Mouse (Mus musculus) right cerebral cortex, postnatal 36 days (tissue): ENCODE results near the gene AA986860.

Source experiments
- DNase-seq, 2 experiments: peaks; one replicate each; pipeline ENCODE4 v3.0.0; 2022; ENCODE audit warnings: low spot score in 2 of 2, mixed read lengths in 1 of 2

AA986860 gene

GRCm38 (mm10) chr1:130734852-130735251, 3.1 kb downstream of the AA986860 start:
- DNase-seq, result no peak

DNA sequence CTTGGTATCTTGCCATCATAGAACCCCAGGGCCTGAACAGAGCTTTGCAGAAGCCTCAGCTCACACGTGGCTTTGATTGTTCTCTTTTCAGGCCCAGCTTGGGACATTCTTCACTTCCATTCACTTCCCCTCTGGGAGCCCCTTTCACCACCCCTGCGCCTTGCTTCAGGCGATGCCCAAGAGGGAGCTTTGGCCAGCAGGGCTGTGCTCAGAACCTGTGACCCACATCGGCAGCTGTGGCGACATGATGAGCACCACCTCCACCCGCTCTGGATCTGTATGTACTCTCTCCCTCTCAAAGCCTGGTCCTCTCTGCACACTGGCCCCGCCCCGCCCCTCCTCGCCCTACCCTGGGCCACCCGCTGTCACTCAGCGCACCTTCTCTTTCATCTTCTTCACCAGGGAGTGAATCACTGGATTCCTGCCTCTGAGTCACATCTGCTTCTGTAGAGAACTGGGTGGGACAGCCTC, 5.7 kb downstream of the AA986860 start:
- no peak for DNase-seq

DNA sequence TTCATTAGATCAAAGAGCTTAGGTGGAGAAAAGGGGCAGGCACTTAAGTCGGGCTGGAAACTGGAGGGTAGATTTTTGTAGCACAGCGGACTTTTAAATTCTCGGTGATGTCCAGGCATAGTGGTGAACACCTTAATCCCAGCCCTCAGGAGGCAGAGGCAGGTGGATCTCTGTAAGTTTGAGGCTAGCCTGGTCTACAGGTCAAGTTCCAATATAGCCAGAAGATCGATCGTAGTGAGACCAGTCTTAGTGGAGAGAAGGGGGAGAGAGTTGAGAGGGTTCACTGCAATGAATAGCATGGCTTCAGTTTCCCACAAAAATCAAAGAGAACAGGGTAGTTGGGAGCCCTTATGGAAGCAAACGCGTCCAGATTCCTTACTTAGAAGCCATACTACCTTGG, 6.1 kb downstream of the AA986860 start:
- DNase-seq, result no peak

GRCm38 (mm10) chr1:130738551-130739106, 6.9 kb downstream of the AA986860 start:
- no peak for DNase-seq

DNA sequence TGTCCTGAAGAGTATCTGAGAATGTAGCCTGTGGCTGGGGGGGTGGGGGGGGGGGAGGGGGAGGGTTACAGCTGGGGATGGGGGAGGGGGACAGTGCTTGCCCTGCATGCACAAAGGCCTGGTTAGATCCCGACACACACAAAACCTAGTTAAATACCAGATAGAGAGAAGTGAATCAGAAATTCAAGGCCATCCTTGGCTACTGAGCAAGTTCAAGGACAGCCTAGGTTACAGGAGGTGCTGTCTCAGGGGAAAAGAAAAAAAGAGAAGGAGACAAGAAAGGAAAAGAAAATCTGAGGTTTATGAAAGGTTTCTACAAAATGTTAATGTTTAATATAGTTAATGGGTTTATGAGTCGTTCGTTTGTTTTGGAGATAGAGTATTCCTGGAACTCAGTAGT, 7.9 kb downstream of the AA986860 start:
- no peak for DNase-seq

DNA sequence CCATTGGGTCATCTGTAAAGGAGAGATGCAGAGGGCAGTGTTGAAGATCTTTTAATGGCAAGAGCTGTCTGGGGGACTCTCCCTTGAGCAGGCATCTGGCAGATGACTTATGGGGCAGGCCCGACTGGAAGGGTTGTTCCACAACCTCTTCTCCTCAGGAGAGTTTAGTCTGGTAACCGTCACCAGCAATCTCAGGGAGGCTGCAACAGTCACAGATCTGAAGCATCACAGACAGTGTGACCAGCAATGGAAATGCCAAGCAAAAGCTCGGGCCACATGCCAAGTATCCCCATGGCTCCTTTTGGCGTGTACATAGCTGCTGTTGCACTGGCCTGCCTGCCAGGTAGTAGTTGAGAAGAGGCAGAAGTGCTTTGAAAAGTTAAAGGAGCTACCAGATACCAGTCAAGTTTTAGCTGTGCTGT, 8.5 kb downstream of the AA986860 start:
- no peak for DNase-seq

DNA sequence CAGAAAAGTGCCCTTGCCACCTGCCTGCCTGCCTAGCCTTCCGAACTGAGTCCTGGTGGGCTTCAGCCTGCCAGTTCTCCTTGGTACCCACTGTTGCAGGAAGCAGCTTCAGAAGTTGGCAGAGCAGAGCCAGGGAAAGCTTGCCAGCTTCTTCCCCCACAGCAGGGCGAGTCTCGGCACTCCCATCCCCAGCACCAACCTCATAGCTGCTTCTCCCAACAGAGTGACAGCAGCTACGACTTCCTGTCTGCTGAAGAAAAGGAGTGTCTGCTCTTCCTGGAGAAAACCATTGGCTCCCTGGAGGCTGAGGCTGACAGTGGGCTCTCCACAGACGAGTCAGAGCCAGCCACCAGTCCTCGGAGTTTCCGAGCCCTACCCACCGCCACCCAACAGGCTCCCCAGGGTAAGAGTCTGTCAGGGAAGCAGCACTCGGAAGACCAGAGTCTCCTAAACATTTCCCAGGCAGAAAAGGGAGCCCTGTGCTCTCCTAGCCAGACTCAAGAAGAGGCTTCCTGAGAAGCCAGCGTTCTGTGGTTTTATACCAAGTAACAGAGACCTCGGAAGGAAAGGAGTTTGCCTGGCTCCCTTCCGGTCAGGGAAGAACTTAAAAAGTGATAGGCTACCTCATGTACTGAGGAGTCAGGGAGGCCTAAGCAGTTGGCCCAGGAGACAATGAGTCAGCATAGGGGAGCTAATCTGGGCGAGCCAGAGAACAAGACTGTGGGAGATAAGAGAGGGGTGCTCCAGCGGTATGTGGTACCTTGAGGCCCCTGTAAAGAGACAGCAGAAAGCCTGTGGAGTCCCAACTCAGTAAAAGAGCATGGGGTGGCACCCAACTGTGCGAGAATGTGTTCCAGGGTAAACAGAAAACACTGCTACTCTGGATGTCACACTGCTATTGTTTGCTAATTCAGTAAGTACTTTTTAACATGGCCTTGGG, 9.3 kb downstream of the AA986860 start:
- DNase-seq, result peak; percentile 54 to 58

DNA sequence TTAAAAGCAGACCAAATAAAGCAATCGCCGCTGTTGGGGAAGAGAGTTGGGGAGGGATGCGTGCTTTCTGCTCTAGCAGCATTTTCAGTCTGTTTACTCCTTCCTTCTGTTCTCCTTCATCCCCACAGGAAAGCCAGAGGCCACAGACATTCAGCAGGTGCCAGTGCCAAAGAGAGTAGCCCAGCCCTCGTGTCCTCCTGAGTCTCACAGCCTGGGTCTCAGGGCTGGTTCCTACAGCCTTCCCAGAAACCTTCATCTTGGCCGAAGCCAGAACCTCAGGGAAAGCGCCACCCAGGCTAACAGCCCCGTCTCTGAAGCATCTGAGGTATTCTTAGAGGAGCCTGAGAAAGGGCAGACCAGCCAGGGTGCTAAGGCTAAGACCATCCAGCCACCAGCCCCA, 10.4 kb downstream of the AA986860 start:
- no peak for DNase-seq

DNA sequence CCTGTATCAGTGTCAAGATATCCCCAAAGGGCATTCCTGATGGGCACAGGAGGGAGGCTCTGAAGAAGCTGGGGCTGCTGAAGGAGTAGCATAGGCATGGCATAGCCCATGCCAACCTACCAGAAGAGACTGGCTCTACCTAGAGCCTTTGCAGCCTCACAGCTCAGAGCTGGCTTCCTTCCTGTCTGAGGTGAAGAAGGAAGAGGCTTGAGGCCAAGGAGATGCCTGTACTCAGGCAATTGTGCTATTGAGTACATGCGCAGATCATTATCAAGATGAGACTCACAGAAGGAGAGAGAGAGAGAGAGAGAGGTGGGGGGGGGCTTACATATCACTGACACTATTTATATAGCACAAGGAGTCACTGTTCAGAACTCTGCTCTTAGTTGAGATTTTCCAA, 12.0 kb downstream of the AA986860 start:
- DNase-seq, result no peak

GRCm38 (mm10) chr1:130744217-130744616, 12.4 kb downstream of the AA986860 start:
- no peak for DNase-seq

GRCm38 (mm10) chr1:130744961-130745360, 13.2 kb downstream of the AA986860 start:
- DNase-seq, result no peak

DNA sequence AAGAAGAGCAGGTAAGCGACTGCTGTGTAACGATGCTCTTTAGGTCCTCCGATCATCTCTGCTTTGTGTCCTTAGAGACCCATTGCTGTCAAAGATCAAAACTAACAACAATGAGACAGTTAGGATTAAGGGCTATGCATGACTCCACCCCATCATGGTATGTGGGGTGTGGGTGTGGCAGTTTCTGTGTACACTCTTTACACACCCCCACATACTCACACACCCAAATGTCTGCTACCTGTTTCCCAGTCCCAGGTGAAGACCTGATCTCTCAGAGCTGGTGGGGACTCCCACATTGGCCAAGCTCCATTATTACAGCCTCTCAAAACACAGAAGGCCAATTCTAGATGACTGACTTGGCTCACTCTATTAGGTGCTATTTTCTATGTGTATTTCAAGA, 13.8 kb downstream of the AA986860 start:
- DNase-seq, result no peak

DNA sequence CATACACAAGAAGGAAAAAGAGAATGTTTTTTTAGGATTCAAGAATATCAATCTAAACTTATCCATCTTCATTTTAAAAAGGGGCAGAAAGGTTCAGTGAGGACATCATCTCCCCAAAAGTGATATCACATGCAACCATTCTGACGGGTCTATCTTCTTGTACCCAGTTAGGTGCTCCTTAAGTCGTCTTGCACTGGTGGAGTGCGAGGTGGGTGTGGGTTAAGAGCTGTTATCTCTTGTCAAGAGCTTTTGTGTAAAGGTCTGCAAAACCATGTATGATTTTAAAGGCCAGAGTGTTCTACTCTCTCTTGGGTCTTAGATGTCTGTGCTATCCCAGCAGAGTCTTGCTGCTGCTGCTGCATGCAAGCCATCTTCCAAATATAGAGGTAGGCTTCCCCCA, 15.0 kb downstream of the AA986860 start:
- DNase-seq, result no peak

DNA sequence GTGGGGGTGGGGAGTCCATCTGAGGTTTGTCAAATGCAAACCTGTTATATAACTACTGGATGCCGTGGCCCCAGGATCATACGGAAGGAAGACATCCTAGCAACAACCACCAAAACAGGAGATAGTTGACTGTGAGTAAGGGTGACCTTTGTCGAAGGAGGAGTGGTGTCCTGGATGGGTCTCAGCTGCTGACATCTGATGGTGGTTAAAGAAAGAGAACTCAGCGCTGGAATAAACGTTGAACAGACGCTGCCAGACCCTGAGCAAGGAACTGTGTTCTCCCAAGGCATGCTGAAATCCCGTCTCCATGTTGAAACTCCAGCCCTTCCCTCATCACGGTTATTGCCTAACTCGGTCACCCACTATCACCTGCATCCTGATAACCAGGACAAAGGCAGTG, 27.9 kb downstream of the AA986860 start:
- DNase-seq, result no peak

DNA sequence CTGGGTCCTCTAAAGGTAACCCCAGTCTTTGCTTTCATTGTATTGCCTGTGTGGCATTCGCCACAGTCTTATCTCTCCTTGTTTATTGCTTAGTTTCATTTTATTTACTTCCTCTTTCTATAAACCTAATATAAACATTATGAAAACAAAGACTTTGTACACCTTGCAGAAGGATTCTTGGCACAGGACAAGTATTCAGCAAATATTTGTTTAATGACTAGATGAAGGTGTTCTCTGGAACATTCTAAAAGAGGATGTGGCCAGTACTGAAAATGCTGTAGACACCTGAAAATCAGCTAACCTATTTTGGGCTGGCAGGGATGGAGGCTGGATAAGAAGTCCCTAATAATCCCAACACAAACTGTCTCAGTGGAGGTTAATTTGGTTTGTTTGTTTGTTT, 29.8 kb downstream of the AA986860 start:
- DNase-seq, result no peak

DNA sequence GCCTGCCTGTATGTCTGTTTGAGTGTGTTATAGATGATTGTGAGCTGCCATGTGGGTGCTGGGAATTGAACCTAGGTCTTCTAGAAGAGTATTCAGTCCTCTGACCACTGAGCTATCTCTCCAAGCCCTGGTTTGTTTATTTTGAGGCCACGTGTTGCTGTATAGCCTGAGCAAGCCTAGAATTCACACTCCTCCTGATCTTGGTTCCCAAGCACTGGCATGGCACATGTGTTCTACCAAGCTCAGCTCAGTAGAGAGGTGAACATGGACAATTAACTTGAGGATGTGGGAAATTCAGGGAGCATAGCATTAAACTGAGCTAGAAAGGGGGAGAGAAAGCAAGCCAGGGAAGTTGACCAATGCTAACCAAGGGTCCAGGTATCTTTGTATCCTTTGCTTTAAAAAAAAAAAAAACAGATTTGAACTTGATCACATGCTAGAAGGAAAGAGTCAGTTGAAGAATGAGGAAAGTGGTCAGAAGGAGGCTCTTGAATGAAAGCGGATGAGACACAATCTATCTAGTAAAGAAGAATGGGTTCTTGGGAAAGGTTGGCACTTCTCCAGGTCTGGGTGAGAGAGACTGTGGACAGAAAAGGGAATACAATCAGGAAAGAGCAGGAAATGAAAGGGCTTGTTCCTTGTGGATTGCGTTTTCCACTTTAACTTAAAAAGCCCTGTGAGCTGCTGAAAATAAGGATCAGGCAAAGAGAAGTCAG, 30.4 kb downstream of the AA986860 start:
- no peak for DNase-seq

- DNase-seq, result no peak
These were observed 32.3 kb downstream of the AA986860 start for GRCm38 (mm10) chr1:130764027-130764461.

DNA sequence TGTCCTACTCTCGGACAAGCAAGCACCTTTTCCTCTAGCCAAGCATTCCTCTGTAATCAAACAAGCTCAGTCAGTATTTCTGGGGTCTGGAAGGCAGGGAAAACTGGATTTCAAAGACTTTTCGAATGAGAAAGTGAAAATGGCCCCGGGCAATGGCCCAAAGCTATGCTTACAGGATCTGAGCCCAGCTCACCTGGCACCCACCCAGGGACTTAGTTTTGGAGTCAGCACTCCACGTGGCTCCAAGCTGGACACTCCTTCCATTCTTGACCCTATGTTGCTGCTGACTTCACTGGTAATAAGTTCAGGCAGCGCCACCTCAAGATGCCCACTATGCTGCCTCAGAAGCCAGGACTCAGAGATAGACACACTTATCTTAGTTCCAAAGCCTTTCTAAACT, 35.3 kb downstream of the AA986860 start:
- no peak for DNase-seq

- no peak for DNase-seq
These were observed 38.1 kb downstream of the AA986860 start for GRCm38 (mm10) chr1:130769925-130770324.

DNA sequence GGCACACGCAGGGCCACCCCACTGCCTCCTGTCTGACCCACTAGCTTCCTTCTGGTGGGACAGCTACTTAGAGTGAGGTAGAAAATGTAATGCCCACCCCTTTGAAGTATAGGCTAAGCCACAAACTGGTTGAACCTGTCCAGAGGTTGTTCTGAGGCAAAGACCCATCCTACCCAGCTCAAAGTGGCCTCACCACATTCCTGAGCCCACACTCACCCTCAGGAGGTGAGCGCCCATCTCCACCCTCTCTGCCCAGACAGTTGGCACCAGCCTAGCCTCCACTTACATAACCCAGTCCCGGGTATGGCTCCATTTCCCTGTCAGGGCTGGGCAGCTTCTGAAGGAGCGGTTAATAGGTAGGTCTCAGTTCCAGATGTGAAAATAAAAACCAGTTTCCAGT, 38.7 kb downstream of the AA986860 start:
- DNase-seq, result no peak

- no peak for DNase-seq
These were observed 39.3 kb downstream of the AA986860 start for GRCm38 (mm10) chr1:130770981-130771494.

GRCm38 (mm10) chr1:130775234-130775633, 43.5 kb downstream of the AA986860 start:
- DNase-seq, result no peak
